Mouse (Mus musculus) forebrain, embryonic 10.5 days (tissue): Measurements from ENCODE around the gene Hras. TPM values are rescaled to one million over a fixed set of nuclear protein-coding genes. Genes with fewer than 3 reads are reported as not detected.

Experiments used
- DNase-seq: peaks from one replicate; pipeline ENCODE4 v3.0.0-alpha.2; 2017; ENCODE audit warnings: low spot score; ENCODE audit errors: extremely low spot score
- H3K27ac ChIP-seq: fragments of 300-500 bp; sonication (generic); 2 replicates; pipeline ENCODE4 v1.5.1; 2016; ENCODE audit warnings: mild to moderate bottlenecking
- H3K27me3 ChIP-seq: fragments of 300-500 bp; sonication (generic); 2 replicates; pipeline ENCODE4 v1.6.1; 2016; ENCODE audit warnings: mild to moderate bottlenecking; ENCODE audit not compliant: poor library complexity, severe bottlenecking
- H3K36me3 ChIP-seq: fragments of 300-500 bp; sonication (generic); replicated peaks from 2 replicates; pipeline ENCODE4 v1.6.1; 2016; ENCODE audit warnings: mild to moderate bottlenecking, moderate library complexity
- H3K4me1 ChIP-seq: fragments of 300-500 bp; sonication (generic); 2 replicates; pipeline ENCODE4 v1.6.1; 2016
- H3K4me3 ChIP-seq: fragments of 300-500 bp; sonication (generic); 2 replicates; pipeline ENCODE4 v1.5.1; 2016; ENCODE audit warnings: mild to moderate bottlenecking, moderate library complexity
- H3K9me3 ChIP-seq: fragments of 300-500 bp; sonication (generic); 2 replicates; pipeline ENCODE4 v1.6.1; 2016; ENCODE audit warnings: mild to moderate bottlenecking, moderate library complexity
- WGBS: fragments of 180-500 bp; shearing (Covaris S2); methylation state at CpG from one replicate; pipeline ENCODE4 v1.1.7; 2016; 5-methylcytosine and 5-hydroxymethylcytosine counted together
- polyA plus RNA-seq: library from polyadenylated mRNA; unstranded; fragments of >200 nt; fragmentation: Nextera tagmentation; extraction: Ambion mirVana; gene quantifications from 2 replicates; pipeline ENCODE4 v1.2.1, GENCODE M21; 2016

Gene Hras
- polyA plus RNA-seq, 1 experiment from 2014 or later: 82.7 TPM

- H3K36me3 ChIP-seq: peaks cover 31% of the 10 kb centered on the region
- peak overlapping the region; percentile 54 for H3K4me3 ChIP-seq
- WGBS: 20% methylated on average over 7 of the region's 7 CpGs
- H3K9me3 ChIP-seq: no peaks in the 10 kb centered on the region
- peaks cover 37% of the 10 kb centered on the region for H3K4me1 ChIP-seq
- no peak for DNase-seq
- 0 out of 2 replicates have a peak, but pooled peaks cover 9% of the 10 kb centered on the region for H3K27me3 ChIP-seq
- H3K27ac ChIP-seq: peak overlapping the region; percentile 77
These were observed 25.8 kb downstream of the Hras start for GRCm38 (mm10) chr7:141167901-141168517.

GRCm38 (mm10) chr7:141164850-141165249, 29.0 kb downstream of the Hras start:
- peaks cover 62% of the 10 kb centered on the region for H3K36me3 ChIP-seq
- H3K27me3 ChIP-seq: 0 out of 2 replicates have a peak, but pooled peaks cover 9% of the 10 kb centered on the region
- H3K4me3 ChIP-seq: no peak overlapping the region
- DNase-seq: no peak
- WGBS: 86% methylated on average over 6 of the region's 6 CpGs
- H3K9me3 ChIP-seq: no peaks in the 10 kb centered on the region
- peaks cover 22% of the 10 kb centered on the region for H3K4me1 ChIP-seq
- H3K27ac ChIP-seq: no peak overlapping the region

GRCm38 (mm10) chr7:141164397-141164796, 29.4 kb downstream of the Hras start:
- WGBS: 93% methylated on average over 7 of the region's 7 CpGs
- peaks cover 66% of the 10 kb centered on the region for H3K36me3 ChIP-seq
- H3K4me1 ChIP-seq: peaks cover 22% of the 10 kb centered on the region
- H3K27ac ChIP-seq: no peak overlapping the region
- H3K9me3 ChIP-seq: no peaks in the 10 kb centered on the region
- no peak overlapping the region for H3K4me3 ChIP-seq
- H3K27me3 ChIP-seq: 0 out of 2 replicates have a peak, but pooled peaks cover 5% of the 10 kb centered on the region
- no peak for DNase-seq

GRCm38 (mm10) chr7:141155362-141155761, 38.4 kb downstream of the Hras start:
- Histone ChIP-seq H3K27ac (no peak overlapping the region), H3K27me3 (no peaks in the 10 kb centered on the region), H3K36me3 (peaks cover 90% of the 10 kb centered on the region), H3K9me3 (no peaks in the 10 kb centered on the region), H3K4me3 (no peak overlapping the region), H3K4me1 (no peaks in the 10 kb centered on the region)
- WGBS: 95% methylated on average over 9 of the region's 9 CpGs
- DNase-seq: no peak

- H3K4me3 ChIP-seq: no peak overlapping the region
- no peak for DNase-seq
- no peaks in the 10 kb centered on the region for H3K9me3 ChIP-seq
- H3K27ac ChIP-seq: no peak overlapping the region
- H3K36me3 ChIP-seq: peaks cover 88% of the 10 kb centered on the region
- no peaks in the 10 kb centered on the region for H3K27me3 ChIP-seq
- H3K4me1 ChIP-seq: no peaks in the 10 kb centered on the region
- WGBS: 87% methylated on average over 4 of the region's 4 CpGs
These were observed 45.2 kb downstream of the Hras start for GRCm38 (mm10) chr7:141148639-141149038.

GRCm38 (mm10) chr7:141147044-141147443, 46.8 kb downstream of the Hras start:
- 92% methylated on average over 6 of the region's 6 CpGs for WGBS
- no peak overlapping the region for H3K27ac ChIP-seq
- H3K4me3 ChIP-seq: no peak overlapping the region
- no peaks in the 10 kb centered on the region for H3K27me3 ChIP-seq
- H3K36me3 ChIP-seq: peaks cover 88% of the 10 kb centered on the region
- H3K9me3 ChIP-seq: no peaks in the 10 kb centered on the region
- no peak for DNase-seq
- no peaks in the 10 kb centered on the region for H3K4me1 ChIP-seq

- Histone ChIP-seq H3K27ac (no peak overlapping the region), H3K36me3 (peaks cover 82% of the 10 kb centered on the region), H3K4me1 (no peaks in the 10 kb centered on the region), H3K4me3 (no peak overlapping the region), H3K27me3 (no peaks in the 10 kb centered on the region), H3K9me3 (no peaks in the 10 kb centered on the region)
- no peak for DNase-seq
- WGBS: 95% methylated on average over 12 of the region's 12 CpGs
These were observed 47.7 kb downstream of the Hras start for GRCm38 (mm10) chr7:141146043-141146595.

GRCm38 (mm10) chr7:141145403-141145802, 48.4 kb downstream of the Hras start:
- Histone ChIP-seq H3K4me1 (no peaks in the 10 kb centered on the region), H3K27ac (no peak overlapping the region), H3K9me3 (no peaks in the 10 kb centered on the region), H3K27me3 (no peaks in the 10 kb centered on the region), H3K4me3 (no peak overlapping the region), H3K36me3 (peaks cover 75% of the 10 kb centered on the region)
- 68% methylated on average over 1 of the region's 1 CpGs for WGBS
- no peak for DNase-seq

- H3K4me1 ChIP-seq: no peaks in the 10 kb centered on the region
- WGBS: 93% methylated on average over 3 of the region's 3 CpGs
- no peak overlapping the region for H3K27ac ChIP-seq
- no peak for DNase-seq
- no peak overlapping the region for H3K4me3 ChIP-seq
- no peaks in the 10 kb centered on the region for H3K9me3 ChIP-seq
- H3K36me3 ChIP-seq: peaks cover 82% of the 10 kb centered on the region
- no peaks in the 10 kb centered on the region for H3K27me3 ChIP-seq
These were observed 49.2 kb downstream of the Hras start for GRCm38 (mm10) chr7:141144650-141145049.

- no peak overlapping the region for H3K4me3 ChIP-seq
- peaks cover 86% of the 10 kb centered on the region for H3K36me3 ChIP-seq
- 91% methylated on average over 2 of the region's 2 CpGs for WGBS
- H3K27ac ChIP-seq: no peak overlapping the region
- H3K9me3 ChIP-seq: no peaks in the 10 kb centered on the region
- no peaks in the 10 kb centered on the region for H3K4me1 ChIP-seq
- H3K27me3 ChIP-seq: no peaks in the 10 kb centered on the region
- DNase-seq: no peak
These were observed 49.9 kb downstream of the Hras start for GRCm38 (mm10) chr7:141143861-141144260.

GRCm38 (mm10) chr7:141143112-141143511, 50.7 kb downstream of the Hras start:
- Histone ChIP-seq H3K4me1 (no peaks in the 10 kb centered on the region), H3K27ac (no peak overlapping the region), H3K4me3 (no peak overlapping the region), H3K9me3 (no peaks in the 10 kb centered on the region), H3K36me3 (peaks cover 87% of the 10 kb centered on the region), H3K27me3 (no peaks in the 10 kb centered on the region)
- no peak for DNase-seq
- WGBS: 55% methylated on average over 5 of the region's 5 CpGs

- DNase-seq: no peak
- Histone ChIP-seq H3K36me3 (peaks cover 87% of the 10 kb centered on the region), H3K9me3 (no peaks in the 10 kb centered on the region), H3K4me1 (no peaks in the 10 kb centered on the region), H3K4me3 (no peak overlapping the region), H3K27ac (no peak overlapping the region), H3K27me3 (no peaks in the 10 kb centered on the region)
- 90% methylated on average over 4 of the region's 4 CpGs for WGBS
These were observed 52.5 kb downstream of the Hras start for GRCm38 (mm10) chr7:141141326-141141725.
